Mouse (Mus musculus): Measurements from ENCODE around the gene Eif1b.

Eif1b gene

GRCm38 (mm10) chr9:120492010-120492399, at the start of gene Eif1b:
Gene Eif1b, plus strand, starts transcription at chr9:120492232.
- DNase-seq (ENCODE audit: low spot score): no peak

- DNase-seq (ENCODE audit: low spot score): no peak
Measured at GRCm38 (mm10) chr9:120444642-120445041, 47.4 kb upstream of the Eif1b start.

GRCm38 (mm10) chr9:120449696-120450329, 42.2 kb upstream of the Eif1b start:
- DNase-seq (ENCODE audit: low spot score): no peak

GRCm38 (mm10) chr9:120455768-120456655, 36.0 kb upstream of the Eif1b start:
- peak; percentile 62 for DNase-seq (ENCODE audit: low spot score)

DNA sequence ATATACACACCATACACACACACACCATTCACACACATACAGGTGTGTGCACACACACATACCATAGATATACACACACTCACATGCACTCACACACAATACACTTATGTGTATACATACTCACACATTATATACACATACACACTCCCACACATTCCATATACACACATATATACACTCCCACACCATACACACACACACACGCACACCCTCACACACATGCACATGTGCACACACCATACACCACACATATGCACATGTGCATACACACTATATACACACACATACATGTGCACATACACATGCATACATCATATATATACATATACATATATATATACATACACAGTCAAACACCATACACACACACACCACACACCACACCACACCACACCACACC, 21.6 kb upstream of the Eif1b start:
- no peak for DNase-seq (ENCODE audit: low spot score)

DNA sequence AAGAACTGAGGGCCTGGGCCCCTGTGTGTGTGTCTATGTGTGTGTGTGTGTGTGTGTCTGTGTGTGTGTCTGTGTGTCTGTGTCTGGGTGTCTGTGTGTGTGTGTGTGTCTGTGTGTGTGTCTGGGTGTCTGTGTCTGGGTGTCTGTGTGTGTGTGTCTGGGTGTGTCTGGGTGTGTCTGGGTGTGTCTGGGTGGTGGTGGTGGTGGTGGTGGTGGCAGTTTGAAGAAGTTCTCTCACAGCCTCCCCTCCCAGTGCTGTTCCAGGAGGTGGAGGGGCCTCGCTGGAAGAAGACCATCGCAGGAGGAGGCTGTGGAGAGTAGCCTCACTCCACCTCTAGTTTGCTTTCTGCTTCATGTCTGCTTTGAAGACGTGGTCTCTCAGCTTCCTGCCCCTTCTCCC, 10.4 kb upstream of the Eif1b start:
- DNase-seq (ENCODE audit: low spot score): no peak

DNA sequence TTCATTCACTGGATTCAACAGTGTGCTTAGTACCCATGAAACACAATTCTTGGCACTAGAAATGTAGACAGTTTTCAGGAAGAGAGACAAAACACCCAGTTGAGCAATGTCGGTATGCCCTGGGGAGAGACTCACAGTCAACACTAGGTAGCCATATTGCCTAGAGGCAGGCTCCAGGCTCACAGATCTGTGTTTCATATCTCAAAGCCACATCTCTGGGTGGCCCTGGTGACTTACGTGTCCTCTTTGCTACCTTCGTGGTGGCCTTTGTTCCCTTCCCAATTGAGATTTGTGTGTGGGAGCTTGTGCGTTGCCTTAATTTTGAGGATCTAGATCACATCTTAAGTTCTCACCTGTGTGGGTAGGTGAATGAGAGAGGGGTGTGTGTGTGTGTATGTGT, 9.7 kb upstream of the Eif1b start:
- no peak for DNase-seq (ENCODE audit: low spot score)

- DNase-seq (ENCODE audit: low spot score): no peak
Measured at GRCm38 (mm10) chr9:120483101-120483500, 8.9 kb upstream of the Eif1b start.

GRCm38 (mm10) chr9:120487076-120487475, 5.0 kb upstream of the Eif1b start:
- DNase-seq (ENCODE audit: low spot score): no peak

DNA sequence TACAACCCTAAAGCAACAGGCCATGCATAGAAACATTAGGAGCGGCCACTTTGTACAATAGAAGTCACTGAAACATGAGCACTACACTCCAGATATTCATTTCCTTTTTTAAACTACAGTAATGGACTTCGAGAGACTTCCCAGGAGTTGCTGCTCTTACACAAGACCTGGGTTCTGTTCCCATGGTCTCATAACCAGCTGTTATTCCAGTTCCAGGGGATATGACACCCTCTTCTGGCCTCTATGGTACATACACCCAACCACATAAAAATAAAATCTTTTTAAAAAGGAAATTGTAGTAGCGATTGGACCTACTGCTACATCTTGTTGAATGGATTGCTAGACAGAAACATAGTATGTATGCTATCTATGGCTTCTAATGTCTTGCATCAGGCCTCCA, 523 bp upstream of the Eif1b start:
- DNase-seq (ENCODE audit: low spot score): no peak

- peak; percentile 87 for DNase-seq (ENCODE audit: low spot score)
Measured at GRCm38 (mm10) chr9:120492400-120493351, 644 bp downstream of the Eif1b start.

GRCm38 (mm10) chr9:120493781-120494180, 1.7 kb downstream of the Eif1b start:
- DNase-seq (ENCODE audit: low spot score): no peak

DNA sequence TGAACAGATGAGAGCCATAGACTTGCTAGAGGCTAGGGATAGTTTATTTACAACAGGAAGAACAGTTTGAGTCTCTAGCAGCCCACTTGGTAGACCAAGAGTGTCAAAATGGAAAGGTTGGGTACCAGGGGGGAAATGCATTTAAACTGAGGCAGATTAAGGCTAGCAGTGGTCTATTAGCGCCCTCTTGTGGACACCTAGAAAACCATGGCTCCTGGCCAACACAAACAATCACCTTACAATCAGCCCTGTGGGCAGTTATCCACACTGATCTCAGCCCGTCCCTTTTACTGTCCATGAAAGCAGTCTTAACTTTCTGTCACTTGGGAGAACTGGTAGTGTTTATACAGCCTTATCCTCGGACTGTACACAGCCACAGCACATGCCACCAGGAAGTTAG, 4.7 kb downstream of the Eif1b start:
- DNase-seq (ENCODE audit: low spot score): no peak

DNA sequence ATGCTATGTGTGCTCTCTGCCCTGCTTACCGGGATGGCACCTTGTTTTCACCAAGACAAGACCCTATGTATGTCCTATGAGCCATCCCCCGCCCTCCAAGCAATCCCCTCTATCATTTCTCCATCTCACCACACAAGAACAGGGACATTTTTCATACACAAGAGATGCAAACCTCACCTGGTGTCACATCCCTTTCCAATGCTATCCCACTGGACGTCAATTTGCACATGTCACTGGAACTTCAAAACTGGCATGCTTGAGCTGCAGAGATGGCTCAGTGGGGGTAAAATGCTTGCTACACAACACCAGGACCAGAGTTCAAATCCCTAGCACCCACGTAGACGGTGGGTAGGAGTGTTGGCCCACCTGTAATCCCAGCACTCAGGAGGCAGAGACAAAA, 6.0 kb downstream of the Eif1b start:
- DNase-seq (ENCODE audit: low spot score): no peak

- DNase-seq (ENCODE audit: low spot score): no peak
Measured at GRCm38 (mm10) chr9:120501191-120501902, 9.3 kb downstream of the Eif1b start.

DNA sequence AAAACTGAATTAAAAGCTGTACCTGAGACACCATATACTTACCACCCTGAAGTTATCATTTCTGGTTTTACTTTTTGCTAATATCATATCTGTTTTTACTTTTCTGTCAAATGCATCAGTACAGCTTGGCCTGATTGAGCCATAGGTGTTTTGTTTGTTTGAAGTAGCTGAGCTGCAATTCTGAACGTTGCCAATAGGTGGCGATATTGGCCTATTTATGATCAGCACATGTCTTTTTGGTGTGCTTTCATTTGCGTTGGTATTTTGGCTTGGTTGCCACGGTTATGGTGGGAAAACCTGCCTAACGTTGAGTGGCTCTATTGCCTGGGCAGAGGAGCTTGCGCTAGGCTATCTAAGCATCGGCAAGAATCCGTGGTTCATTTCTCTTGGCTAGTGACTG, 10.0 kb downstream of the Eif1b start:
- peak; percentile 53 for DNase-seq (ENCODE audit: low spot score)

DNA sequence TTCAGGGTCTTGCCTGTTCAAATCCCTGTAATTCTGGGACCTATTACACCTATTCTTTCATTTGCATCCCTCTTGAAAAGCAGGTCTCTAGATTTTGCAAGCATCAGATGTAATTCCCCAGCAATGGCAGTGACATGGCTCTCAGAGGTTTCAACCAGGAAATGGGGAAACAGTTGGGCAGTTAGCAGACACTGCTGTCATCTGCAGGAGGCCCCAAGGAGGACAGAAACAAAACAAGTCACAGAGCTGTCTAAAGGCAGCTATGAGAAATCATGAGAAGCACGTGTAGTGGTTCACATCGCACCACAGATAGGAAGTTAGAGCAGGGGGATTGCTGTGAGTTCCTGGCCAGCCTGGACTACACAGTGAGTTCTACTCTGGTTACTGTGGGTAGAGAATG, 12.4 kb downstream of the Eif1b start:
- no peak for DNase-seq (ENCODE audit: low spot score)

DNA sequence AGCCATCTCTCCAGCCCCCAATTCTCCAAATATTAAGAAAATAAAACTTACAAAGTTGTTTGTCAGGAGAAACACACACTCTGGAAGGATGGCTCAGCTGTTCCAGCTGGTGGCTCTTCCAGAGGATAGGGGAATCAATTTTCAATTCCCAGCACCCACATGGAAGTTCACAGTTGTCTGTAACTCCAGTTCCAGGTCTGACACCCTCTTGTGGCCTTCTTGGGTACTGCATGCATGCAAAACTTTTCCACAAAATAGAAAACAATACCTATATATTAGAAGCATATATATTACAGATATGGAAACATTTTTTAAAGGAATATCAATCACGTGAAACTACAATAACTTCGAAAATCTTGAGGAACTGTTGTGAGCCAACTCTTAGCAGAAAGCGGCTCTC, 19.7 kb downstream of the Eif1b start:
- no peak for DNase-seq (ENCODE audit: low spot score)

GRCm38 (mm10) chr9:120516720-120517119, 24.7 kb downstream of the Eif1b start:
- no peak for DNase-seq (ENCODE audit: low spot score)

DNA sequence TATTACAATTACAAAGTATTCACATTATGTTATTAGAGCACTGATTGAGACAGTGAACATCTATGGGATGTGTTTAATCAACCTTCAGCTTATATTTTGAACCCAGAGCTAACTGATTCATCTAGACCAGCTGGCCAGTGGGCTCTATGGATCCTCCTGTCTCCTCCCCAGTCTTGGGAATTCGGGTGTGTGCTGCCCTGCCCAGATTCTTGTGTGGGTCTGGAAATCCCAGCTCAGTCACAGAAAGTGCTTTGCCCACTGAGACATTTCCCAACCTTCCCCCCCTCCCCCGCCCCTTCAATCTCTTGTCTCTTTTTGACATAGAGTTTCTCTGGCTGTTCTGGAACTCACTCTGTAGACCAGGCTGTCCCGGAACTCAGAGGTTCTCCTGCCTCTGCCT, 26.9 kb downstream of the Eif1b start:
- DNase-seq (ENCODE audit: low spot score): no peak

DNA sequence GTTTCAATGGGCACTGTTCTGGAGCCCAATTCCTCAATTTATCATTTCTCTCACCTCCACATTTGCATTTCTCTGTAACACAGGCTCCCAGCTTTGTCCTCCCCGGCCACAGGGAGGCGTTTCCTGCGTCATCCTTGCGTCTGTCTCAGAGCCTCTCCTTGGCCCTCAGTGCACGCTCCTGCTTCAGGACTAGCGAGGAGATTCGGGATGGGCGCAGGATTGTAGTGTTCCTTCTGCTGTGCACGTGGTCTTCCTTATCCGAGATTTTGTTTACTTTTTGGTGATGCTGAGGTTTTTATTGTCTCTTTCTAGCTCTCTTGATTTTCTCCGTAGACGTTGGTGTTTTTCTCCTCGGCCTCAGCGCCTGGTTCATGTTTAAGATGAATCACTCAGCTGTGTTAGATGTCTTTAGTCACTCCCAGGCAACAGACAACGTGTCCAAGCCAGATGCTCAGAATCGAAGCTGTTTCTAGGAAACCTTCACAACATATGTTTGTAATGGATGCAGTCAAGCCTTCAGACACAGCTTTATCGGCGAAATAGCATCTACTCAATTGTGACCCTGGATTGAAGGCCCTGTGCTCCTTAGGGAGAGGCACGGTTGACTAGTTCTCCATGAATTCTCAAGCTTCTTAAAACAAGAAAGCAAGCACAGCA, 27.6 kb downstream of the Eif1b start:
- no peak for DNase-seq (ENCODE audit: low spot score)
